Mouse (Mus musculus) adrenal gland, postnatal 14 days (tissue): ENCODE data around the gene Vars. TPM values are rescaled to one million over a fixed set of nuclear protein-coding genes. Genes with fewer than 3 reads are reported as not detected.

Source experiments
- DNase-seq: peaks from one replicate; pipeline ENCODE4 v3.0.0; 2021; ENCODE audit warnings: mixed read lengths
- total RNA-seq: library from RNA; stranded (reverse); gene quantifications from 2 replicates; pipeline ENCODE4 v1.2.3, GENCODE M21; 2021

Vars gene
- total RNA-seq, 1 experiment from 2014 or later: 55.3 TPM

GRCm38 (mm10) chr17:35048149-35048931 is 47.6 kb downstream of the Vars start:
- DNase-seq: peak; percentile 23

- no peak for DNase-seq
These were observed 48.2 kb downstream of the Vars start for GRCm38 (mm10) chr17:35048932-35049440.

GRCm38 (mm10) chr17:35049561-35050016 is 48.8 kb downstream of the Vars start, which contains the start of gene Clic1:
Gene Clic1, plus strand, starts transcription at chr17:35049966.
- peak; percentile 78 for DNase-seq

GRCm38 (mm10) chr17:35050126-35050750 is 49.5 kb downstream of the Vars start:
- peak; percentile 89 for DNase-seq

DNA sequence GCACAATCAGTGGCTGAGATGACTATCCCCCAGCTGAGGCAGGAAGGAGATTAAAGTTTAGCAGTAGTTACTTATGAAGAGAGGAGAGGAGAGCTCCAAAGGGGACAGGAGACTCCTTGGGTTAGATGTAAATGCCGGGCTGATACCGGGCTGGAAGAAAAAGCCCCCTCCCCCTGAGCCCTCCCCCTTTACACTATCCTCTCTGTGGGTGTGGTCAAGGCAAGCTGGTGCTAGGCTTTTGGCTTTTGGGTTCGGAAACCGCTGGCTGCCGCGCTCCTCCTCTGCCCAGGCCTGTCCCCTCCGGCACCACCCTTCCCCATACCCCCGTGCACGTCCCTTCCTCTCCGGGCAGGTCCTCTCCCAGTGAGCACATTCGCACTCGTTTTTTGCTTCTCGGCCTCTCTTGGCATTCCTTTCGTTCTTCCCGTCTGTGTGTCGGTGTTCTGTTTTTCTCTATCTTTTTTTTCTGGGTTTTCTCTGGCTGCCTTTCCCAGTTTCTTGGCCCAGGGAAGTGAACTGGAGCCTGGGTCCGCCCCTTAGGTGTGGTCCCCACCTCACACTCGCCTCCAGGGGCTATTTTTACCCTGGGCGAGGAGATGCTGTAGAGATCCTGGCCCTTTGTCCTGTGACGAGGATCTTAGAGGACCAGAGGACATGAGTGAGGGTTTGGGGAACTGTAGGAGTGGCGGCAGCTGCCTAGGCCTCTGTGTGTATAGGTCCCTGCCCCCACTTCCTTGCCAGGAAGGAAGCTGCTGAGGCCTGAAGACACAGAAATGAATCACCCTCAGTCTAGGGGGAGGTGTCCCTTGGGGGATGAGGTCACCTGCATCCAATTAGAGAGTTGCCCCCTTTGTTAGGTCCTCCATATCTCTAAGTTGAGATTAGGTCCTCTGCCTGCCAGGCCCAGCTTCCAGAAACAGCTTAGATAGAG is 50.6 kb downstream of the Vars start:
- peak; percentile 86 for DNase-seq

- no peak for DNase-seq
These were observed 51.5 kb downstream of the Vars start for GRCm38 (mm10) chr17:35052271-35052798.

DNA sequence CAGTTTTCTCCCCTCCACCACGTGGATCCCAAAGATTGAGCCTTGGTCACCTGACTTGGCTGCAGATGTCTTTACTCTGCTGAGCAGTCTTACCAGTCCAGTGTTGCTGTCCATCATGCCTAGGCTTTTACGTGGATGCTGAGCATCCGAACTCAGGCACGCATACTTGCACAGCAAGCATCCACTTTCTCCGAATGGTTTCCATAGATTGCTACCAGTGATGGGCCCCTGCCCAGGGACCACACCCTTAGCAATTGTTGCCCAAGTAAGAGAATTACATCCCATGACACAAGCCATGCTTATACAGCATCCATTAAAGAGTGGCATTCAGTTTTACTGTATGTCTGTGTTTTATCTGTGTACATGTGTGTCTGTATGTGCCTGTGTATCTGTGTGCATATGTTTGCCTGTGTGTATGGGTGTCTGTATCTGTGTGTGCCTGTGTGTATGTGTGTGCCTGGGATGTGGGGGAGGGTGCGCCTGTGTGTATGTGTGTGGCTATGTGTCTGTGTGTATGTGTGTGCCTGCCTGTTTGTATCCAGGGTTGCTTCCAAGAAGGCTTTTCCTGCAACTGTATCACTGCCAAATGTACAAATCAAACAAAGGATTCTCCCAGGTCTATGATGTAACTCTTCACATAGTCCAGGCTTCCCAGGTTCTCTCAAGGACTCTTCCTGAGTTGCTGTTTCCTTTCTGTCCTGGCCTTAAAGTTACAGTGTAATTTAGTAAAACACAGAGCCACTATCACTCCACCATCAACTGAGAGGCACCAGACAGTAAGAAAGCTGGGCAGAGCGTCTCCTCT is 55.1 kb downstream of the Vars start:
- DNase-seq: no peak

DNA sequence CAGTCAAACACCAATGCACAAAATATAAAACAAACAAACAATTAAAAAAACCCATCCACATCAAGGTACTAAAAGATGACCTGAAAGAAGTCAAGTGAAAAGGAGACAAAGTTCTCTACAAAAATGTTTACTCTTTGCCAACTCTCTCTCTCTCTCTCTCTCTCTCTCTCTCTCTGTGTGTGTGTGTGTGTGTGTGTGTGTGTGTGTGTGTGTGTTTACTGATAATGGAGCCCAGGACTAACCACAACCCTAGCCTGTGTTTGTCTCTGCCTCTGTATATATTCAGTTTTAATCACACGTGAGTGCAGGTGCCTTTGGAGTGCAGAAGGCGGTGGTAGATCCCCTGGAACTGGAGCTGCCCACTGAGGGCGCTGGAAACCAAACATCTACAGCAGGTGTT is 56.3 kb downstream of the Vars start:
- DNase-seq: no peak

- no peak for DNase-seq
These were observed 57.5 kb downstream of the Vars start for GRCm38 (mm10) chr17:35058316-35058715.

- peak; percentile 91 for DNase-seq
These were observed 58.4 kb downstream of the Vars start, which contains the start of gene Ddah2 for GRCm38 (mm10) chr17:35058911-35059892. Gene Ddah2, plus strand, starts transcription at chr17:35059035.

- DNase-seq: no peak
These were observed 59.3 kb downstream of the Vars start for GRCm38 (mm10) chr17:35060071-35060470.

DNA sequence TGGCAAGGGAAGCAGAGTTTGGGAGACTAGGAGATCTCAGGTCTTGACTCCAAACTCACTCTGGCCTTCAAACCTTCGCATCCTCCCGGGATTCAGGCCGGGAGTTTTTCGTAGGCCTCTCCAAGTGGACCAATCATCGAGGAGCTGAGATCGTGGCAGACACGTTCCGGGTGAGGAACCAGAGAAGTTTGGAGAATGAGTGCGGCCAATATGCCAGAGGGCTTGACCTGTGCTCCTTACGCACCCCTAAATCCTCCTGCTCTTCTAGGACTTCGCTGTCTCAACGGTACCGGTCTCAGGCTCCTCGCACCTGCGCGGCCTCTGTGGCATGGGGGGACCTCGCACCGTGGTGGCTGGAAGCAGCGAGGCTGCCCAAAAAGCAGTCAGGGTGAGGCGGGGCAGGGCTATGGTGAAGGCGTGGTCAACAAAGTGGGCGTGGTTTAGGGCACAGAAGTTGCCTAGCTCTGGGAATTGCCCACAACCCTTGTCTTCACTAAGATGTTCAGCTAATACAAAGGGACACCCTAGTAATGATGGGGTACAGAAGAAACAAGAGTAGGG is 60.0 kb downstream of the Vars start:
- DNase-seq: peak; percentile 33

DNA sequence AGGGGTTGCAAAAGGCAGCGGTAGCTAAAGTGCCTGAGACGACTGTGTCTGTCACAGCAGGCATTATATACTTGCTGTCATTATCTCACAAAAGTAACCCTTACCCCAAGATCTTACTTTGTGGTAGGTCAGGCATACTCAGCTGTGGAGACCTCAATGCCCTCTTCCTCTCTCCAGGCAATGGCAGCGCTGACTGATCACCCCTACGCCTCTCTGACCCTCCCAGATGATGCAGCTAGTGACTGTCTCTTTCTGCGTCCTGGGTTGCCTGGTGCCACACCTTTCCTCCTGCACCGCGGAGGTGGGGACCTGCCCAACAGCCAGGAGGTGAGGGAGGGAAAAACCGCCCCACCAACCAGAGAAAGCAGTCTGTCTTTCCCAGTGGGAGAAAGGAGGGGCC is 60.5 kb downstream of the Vars start:
- DNase-seq: no peak

DNA sequence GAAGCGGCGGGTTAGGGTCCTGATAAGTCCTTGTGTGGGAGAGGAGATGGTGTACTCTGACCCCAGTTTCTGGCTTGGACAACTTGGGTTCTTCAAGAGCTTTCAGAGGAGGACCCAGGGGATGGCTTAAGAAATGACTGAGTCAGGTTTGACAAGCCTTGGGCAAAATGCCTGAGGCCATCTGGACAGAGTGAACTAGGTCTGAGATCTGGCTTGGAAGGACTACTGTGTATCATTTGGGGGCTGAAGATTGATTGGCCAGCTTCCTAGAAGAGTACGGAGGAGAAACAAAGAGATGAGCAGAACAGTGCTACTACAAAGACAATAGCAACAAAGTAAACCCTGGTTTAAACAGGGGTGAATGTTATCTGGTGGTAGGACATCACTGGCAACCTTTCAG is 62.7 kb downstream of the Vars start:
- DNase-seq: peak; percentile 36

- DNase-seq: no peak
These were observed 63.6 kb downstream of the Vars start for GRCm38 (mm10) chr17:35064378-35064877.

GRCm38 (mm10) chr17:35064951-35065947 is 64.5 kb downstream of the Vars start, which contains the start of gene Ly6g6c:
Gene Ly6g6c, plus strand, starts transcription at chr17:35065388.
- peak; percentile 66 for DNase-seq
